10 mouse cellular contexts compared by ENCODE assay signal in genomic region chr2:180786732-180787131, GRCm38 (mm10). TPM values are rescaled to one million over a fixed set of nuclear protein-coding genes. Genes with fewer than 3 reads are reported as not detected.
DNase-seq lines count a peak whose midpoint lies in the region; ATAC-seq and TF ChIP-seq lines count a peak whose summit lies in the region.
"Had no signal": no experiment of that assay in that cellular context is flagged by ENCODE, and none has a peak within 500 bp of the region (broad histone marks: within the 10 kb centered on the region; RNA-seq: fewer than 3 reads in every experiment).

No protein-coding gene starts in this region.

- H3K4me2 ChIP-seq in forebrain, embryonic 12.5 days = no peak overlapping the region

- H3K4me3 ChIP-seq in forebrain, embryonic 10.5 days = no peak overlapping the region
- H3K4me3 ChIP-seq in forebrain, embryonic 12.5 days (replicated peaks) = no peak overlapping the region
- H3K4me3 ChIP-seq in left cerebral cortex, adult 2 months = no peak overlapping the region
- no peak overlapping the region for H3K4me3 ChIP-seq in E14TG2a.4 (replicated peaks; ENCODE audit: low read length)
- no peak overlapping the region for H3K4me3 ChIP-seq in lung, adult 2 months (replicated peaks; ENCODE audit: extremely low read depth, low read depth, low read length)
- H3K4me3 ChIP-seq: megakaryocyte, embryonic 14.5 days had no signal

- H3K27ac ChIP-seq in forebrain, embryonic 10.5 days = no peak overlapping the region
- no peak overlapping the region for H3K27ac ChIP-seq in forebrain, embryonic 12.5 days
- H3K27ac ChIP-seq in left cerebral cortex, adult 2 months = no peak overlapping the region

- H3K4me1 ChIP-seq in forebrain, embryonic 10.5 days = peaks cover 14% of the 10 kb centered on the region
- H3K4me1 ChIP-seq in forebrain, embryonic 12.5 days = peaks cover 13% of the 10 kb centered on the region; the same call in 1 of the 2 replicates
- peaks cover 3% of the 10 kb centered on the region; the same call in 1 of the 2 replicates for H3K4me1 ChIP-seq in E14TG2a.4 (replicated peaks; ENCODE audit: low read depth, low read length)
- H3K4me1 ChIP-seq in lung, adult 2 months (ENCODE audit: control insufficient read depth, insufficient read depth, low read length) = no peaks in the 10 kb centered on the region
- H3K4me1 ChIP-seq: megakaryocyte, embryonic 14.5 days had no signal

- H3K9ac ChIP-seq in forebrain, embryonic 12.5 days = no peak overlapping the region

- H3K36me3 ChIP-seq in forebrain, embryonic 10.5 days (replicated peaks) = no peaks in the 10 kb centered on the region
- H3K36me3 ChIP-seq in forebrain, embryonic 12.5 days (replicated peaks) = no peaks in the 10 kb centered on the region
- no peaks in the 10 kb centered on the region for H3K36me3 ChIP-seq in E14TG2a.4 (ENCODE audit: insufficient read depth, low read length)

- intact Hi-C loops in left cerebral cortex, adult 2 months (cut with DNase I) = loop anchor here (5.0 kb wide), 1 partner anchor 111 kb away; no protein-coding TSS in a partner anchor
- intact Hi-C loops in left cerebral cortex, postnatal 10 days (cut with DNase I) = no loop called here

- TF ChIP-seq POLR2A in lung, adult 2 months (IDR thresholded peaks at IDR 0.05; ENCODE audit: borderline replicate concordance, extremely low read depth, low read depth, low read length) = no peak

- DNase-seq in forebrain, embryonic 10.5 days (ENCODE audit: extremely low spot score, low spot score) = peak; percentile 44
- peak; percentile 40 for DNase-seq in left cerebral cortex, adult 2 months (ENCODE audit: extremely low spot score in 1 of 2, low spot score in 2 of 2)
- DNase-seq in left cerebral cortex, postnatal 10 days (ENCODE audit: extremely low spot score in 1 of 2, low spot score in 2 of 2) = no peak
- DNase-seq in cerebellum, adult 9-10 months = peak; percentile 80
- DNase-seq in lung, adult 2 months = peak; percentile 20
- peak; percentile 20 to 33 for DNase-seq in thymus, postnatal 36 days

- H3K9me3 ChIP-seq in forebrain, embryonic 10.5 days = no peaks in the 10 kb centered on the region
- H3K9me3 ChIP-seq in forebrain, embryonic 12.5 days = no peaks in the 10 kb centered on the region
- H3K9me3 ChIP-seq in E14TG2a.4 (ENCODE audit: low read length) = no peaks in the 10 kb centered on the region
- H3K9me3 ChIP-seq: megakaryocyte, embryonic 14.5 days had no signal

- no peak for ATAC-seq in forebrain, embryonic 12.5 days (ENCODE audit: low FRiP score)

- peaks cover 40% of the 10 kb centered on the region for H3K27me3 ChIP-seq in forebrain, embryonic 10.5 days (ENCODE audit: poor library complexity, severe bottlenecking)
- H3K27me3 ChIP-seq in forebrain, embryonic 12.5 days = peaks cover 43% of the 10 kb centered on the region
- peaks cover 45% of the 10 kb centered on the region for H3K27me3 ChIP-seq in E14TG2a.4 (ENCODE audit: insufficient read depth, low read length)

- TF ChIP-seq CTCF in left cerebral cortex, adult 2 months (IDR thresholded peaks at IDR 0.05) = peak; percentile 82
- peak; percentile 91 for TF ChIP-seq CTCF in E14TG2a.4 (conservative IDR thresholded peaks at IDR 0.05; ENCODE audit: low read length)
- peak; percentile 37; the same call in 1 of the 2 replicates for TF ChIP-seq CTCF in lung, adult 2 months (IDR thresholded peaks at IDR 0.05; ENCODE audit: insufficient read depth, low read length)

RNA-seq across cellular contexts. Expression of gene Bhlhe23, which starts 10.0 kb away (rescaled TPM):
- 0.43 and 0.47 TPM in 2 replicates for polyA plus RNA-seq in forebrain, embryonic 10.5 days (2016; fragmentation: Nextera tagmentation; extraction: Ambion mirVana)
- polyA plus RNA-seq in forebrain, embryonic 12.5 days (2016; fragmentation: Nextera tagmentation; extraction: Ambion mirVana) = 1.3 and 3.2 TPM in 2 replicates
- not detected for total RNA-seq in left cerebral cortex, adult 2 months (2021)
- under 1 TPM; 0.30 to 0.45 TPM for total RNA-seq in left cerebral cortex, postnatal 10 days (2021)
- polyA plus RNA-seq in lung, adult 2 months (2012; rRNA removed) = not detected in 2 replicates
- polyA plus RNA-seq: heart, embryonic 16.5 days had no signal

Comparison
In these comparisons a context has a peak if more than half of its experiments do, and no peak if none do; other contexts are left out.
1. DNase-seq: peak in forebrain, embryonic 10.5 days (single experiment), left cerebral cortex, adult 2 months (2 of 2), cerebellum, adult 9-10 months (single experiment), lung, adult 2 months (single experiment) and thymus, postnatal 36 days (2 of 2); none in left cerebral cortex, postnatal 10 days (0 of 2).
2. CTCF ChIP-seq: peak in every context shown above with its lines; median percentile 91 in E14TG2a.4; 82 in left cerebral cortex, adult 2 months; 37 in lung, adult 2 months.